Mouse (Mus musculus): Measurements from ENCODE around the gene Rint1. TPM values are rescaled to one million over a fixed set of nuclear protein-coding genes. Genes with fewer than 3 reads are reported as not detected.

Rint1 gene
- 14.0 and 16.9 TPM in 2 replicates for polyA plus RNA-seq (2012; rRNA removed)

GRCm38 (mm10) chr5:23787536-23788389 lies at the start of gene Rint1:
Gene Rint1, plus strand, starts transcription at chr5:23787711.

GRCm38 (mm10) chr5:23782931-23783877 lies 4.3 kb upstream of the Rint1 start, which contains the start of gene Pus7:
Gene Pus7, minus strand, starts transcription at chr5:23783711.

GRCm38 (mm10) chr5:23843674-23844530 lies 56.4 kb downstream of the Rint1 start, which contains the start of gene Tomm7:
Gene Tomm7, minus strand, starts transcription at chr5:23844161.

Other genes starting within 250 kb of the Rint1 start
- 3.4 and 3.9 TPM in 2 replicates for gene Srpk2, start 103.1 kb upstream of the Rint1 start, polyA plus RNA-seq (2012; rRNA removed)
- 10.5 and 12.8 TPM in 2 replicates for gene Pus7, start 4.0 kb upstream of the Rint1 start, polyA plus RNA-seq (2012; rRNA removed)
- 64.5 and 67.8 TPM in 2 replicates for gene Tomm7, start 56.5 kb downstream of the Rint1 start, polyA plus RNA-seq (2012; rRNA removed)
- 16.7 and 18.9 TPM in 2 replicates for gene Fam126a, start 243.0 kb downstream of the Rint1 start, polyA plus RNA-seq (2012; rRNA removed)